Mouse (Mus musculus): ENCODE results near the gene Pwwp2b. TPM values are rescaled to one million over a fixed set of nuclear protein-coding genes. Genes with fewer than 3 reads are reported as not detected.

The Pwwp2b gene
- total RNA-seq, 2 experiments from 2014 or later: 14.1 to 15.1 TPM

DNA sequence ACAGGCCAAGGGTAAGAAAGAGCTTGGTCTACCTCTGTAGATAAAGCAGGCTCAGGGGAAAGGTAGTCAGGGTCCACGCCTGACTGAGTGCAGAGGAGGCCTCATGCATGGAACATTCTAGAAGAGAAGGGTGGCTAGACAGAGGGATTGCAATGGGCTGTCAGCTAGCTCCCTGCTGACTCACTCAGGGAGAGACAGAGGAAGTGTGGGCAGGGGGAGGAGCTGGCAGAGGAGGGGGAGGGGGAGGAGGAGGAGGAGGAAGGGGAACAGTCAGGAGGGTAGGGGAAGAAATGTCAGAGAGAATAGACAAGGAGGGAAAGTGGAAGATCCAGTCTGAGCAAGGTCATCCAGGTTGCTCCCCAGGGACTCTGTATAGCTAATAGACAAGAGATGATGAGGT, 47.4 kb downstream of the Pwwp2b start:
- no peak for DNase-seq (ENCODE audit: low spot score in 2 of 2)

DNA sequence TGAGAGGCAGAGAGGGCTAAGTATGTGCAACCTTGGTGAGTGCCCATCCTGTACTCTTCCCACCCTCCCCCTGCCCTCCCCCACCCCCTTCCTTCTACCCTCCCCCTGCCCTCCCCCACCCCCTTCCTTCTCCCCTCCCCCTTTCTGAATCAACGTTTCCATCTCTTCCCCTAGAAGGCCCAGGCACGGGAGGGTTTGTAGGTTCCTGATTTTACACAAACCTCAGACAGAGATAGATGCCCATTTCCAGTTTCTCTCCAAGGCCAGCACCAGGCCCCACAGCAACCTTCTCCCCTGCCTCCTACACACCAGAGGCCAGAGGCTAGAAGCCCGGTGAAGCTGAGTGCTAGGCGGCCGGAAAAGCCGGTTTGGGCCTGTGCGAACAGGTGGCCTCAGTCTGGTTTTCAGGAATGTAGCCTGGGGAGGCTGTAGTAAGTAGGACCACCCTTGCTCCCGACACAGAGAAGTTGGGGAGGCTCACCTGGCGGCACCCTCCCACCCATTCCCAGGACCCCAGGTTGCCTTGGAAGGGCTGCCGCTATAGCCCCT, 48.3 kb downstream of the Pwwp2b start:
- no peak for DNase-seq (ENCODE audit: low spot score in 2 of 2)

DNA sequence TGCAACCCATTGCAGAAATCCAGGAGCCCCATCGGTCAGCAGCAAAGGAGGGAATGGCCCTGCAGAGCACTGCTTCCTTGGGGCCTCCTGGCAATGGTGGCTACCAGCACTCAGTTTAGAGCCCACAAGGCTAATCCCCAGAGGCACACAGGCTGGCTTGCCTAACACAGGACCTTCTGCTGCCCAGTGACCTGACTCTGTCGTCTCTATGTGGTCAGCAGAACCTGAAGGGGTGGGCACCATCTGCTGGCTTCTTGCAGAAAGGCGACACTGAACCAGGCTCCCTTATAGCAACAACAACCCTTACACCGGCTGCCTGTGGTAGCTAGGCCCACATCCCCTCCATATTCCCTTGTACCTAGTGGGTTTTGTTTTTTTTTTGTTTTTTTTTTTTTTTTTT, 50.2 kb downstream of the Pwwp2b start:
- no peak for DNase-seq (ENCODE audit: low spot score in 2 of 2)

DNA sequence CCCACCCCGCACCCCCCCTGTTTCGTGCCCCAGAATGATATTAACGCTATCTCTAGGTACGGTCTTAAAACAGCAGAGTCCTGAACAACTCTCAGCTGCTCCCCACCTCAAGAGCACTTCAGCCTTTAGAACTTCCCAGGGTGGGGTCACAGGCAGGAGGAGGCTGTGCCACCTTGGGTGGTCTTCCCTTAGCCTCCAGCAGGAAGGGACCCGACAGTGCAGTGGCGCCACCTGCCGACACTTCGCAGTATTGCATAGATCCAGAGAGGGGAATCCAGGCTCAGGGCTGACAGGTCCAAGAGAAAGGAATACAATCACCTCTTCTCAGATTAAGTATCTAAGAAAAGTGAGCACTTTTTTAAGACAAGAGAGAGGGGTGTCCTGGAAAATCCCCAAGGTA, 51.1 kb downstream of the Pwwp2b start:
- peak; percentile 82 to 94 for DNase-seq (ENCODE audit: low spot score in 2 of 2)

DNA sequence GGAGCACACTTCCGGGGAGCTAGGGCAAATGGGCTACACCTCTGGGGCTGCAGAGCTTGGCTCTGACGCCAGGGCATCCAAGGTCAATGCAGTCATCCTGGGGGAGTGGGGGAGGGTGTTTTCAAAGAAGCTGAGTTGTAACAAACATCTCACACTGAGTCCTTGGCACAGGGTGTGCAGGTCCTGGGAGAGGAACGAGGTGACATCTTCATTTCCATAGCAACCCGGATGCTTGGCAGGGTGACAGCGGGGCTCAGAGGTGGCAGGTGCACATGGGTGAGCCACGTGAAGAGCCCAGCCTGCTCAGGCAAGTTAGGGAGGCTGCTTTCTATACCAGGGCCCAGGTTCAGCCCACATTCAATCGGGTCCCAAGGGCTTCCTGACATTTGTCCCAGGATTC, 52.1 kb downstream of the Pwwp2b start:
- no peak for DNase-seq (ENCODE audit: low spot score in 2 of 2)

DNA sequence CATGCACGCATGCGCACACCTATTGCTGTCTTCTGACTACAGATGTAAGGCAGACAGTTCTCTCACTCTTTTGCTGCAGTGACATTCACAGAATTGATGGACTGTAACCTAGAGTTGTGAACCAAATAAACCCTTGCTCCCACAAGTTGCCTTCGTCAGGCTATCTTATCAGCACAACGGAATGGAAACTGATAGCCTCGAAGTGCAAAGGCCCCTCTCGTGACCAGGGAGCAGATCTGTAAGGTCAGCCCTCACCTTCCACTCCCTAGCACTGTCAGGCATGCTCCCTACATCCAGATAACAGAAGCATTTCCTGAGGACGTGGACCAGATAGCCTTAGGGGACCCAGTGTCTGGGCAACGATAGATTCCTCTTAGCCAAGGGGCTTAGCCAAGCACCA, 53.2 kb downstream of the Pwwp2b start:
- DNase-seq (ENCODE audit: low spot score in 2 of 2): no peak

DNA sequence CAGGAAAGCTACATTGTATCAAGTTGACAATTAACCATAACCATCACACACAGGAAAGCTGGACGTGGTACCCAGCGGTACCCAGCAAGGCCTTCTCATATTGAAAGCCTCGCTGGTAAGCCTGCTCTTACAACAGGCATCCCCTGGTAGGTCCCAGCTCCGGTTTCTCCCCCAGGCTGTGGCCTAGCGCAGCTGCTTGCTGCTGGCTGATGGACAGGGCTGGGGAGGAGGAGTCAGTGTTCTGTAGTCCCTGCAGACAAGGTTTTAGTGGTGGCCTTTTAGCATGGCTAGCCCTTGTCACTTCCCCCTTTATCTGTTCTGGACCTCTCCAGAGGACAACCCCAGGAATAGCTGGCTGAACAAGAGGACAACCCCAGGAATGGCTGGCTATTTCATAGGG, 54.0 kb downstream of the Pwwp2b start:
- DNase-seq (ENCODE audit: low spot score in 2 of 2): no peak

DNA sequence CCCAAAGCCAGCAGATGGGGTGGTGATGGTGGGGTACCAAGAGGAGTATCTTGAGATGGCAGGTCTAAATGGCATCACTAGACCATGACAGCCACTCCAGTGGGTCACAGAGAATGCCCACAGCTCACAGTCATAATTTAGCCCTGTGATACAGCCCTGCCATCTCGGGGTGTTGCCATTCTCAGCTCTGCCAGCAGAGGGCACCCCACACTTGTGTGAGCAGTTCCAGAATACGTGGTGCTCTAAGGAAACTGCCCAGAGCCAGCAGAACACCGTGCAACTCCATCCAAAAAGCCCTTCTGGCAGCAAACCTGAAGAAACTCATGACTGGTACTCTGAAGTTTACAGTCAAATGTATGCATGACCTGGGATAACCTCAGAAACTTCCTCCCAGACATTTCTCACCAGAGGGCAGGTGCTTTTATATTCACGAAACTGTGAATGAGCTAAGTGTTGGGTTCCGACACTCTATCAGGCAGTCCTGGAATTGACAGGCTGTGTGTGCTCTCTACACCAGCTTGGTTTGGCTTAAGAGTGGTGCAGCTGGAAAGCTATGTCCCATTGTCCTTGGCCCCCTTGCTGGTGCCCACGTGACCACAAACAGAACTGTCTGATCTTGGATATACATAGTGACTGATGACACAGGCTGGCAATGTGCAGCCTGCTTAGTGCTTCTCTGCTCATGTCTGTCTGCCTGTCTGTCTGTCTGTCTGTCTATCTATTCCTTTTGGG, 55.2 kb downstream of the Pwwp2b start:
- peak; percentile 88 to 95 for DNase-seq (ENCODE audit: low spot score in 2 of 2)

DNA sequence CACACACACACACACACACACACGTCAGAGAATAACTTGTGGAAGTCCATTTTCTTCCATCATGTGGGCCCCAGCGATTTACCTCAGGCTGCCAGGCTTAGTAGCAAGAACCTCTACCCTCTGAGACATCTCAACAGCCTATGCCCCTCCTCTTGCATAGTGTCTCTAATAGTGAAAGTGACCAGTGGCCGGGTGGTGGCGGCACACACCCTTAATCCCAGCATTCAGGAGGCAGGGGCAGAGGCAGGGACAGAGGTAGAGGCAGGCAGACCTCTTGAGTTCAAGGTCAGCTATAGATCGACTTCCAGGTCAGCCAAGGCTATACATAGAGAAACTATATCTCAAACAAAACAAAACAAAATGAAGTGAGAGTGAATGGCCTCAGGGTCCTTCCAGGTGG, 56.0 kb downstream of the Pwwp2b start:
- DNase-seq (ENCODE audit: low spot score in 2 of 2): no peak

DNA sequence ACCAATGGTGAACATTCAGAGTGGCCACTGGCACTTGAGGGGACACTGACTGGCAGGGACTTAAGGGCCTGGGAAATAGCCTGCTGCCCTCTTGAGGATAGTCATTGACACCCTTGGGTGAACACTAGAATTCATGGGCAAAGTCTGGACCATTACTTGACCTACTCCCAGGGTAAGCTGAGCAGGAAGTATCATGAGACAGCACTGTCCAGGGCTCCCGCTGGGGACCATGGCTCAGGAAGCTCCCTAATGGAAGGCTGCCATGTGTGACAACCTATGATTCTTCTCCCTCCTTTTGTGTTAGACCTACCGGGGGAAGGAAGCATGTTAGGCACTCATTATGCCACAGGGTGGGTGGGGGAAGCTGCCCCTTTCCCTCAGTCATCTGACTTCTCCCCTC, 58.8 kb downstream of the Pwwp2b start:
- no peak for DNase-seq (ENCODE audit: low spot score in 2 of 2)

DNA sequence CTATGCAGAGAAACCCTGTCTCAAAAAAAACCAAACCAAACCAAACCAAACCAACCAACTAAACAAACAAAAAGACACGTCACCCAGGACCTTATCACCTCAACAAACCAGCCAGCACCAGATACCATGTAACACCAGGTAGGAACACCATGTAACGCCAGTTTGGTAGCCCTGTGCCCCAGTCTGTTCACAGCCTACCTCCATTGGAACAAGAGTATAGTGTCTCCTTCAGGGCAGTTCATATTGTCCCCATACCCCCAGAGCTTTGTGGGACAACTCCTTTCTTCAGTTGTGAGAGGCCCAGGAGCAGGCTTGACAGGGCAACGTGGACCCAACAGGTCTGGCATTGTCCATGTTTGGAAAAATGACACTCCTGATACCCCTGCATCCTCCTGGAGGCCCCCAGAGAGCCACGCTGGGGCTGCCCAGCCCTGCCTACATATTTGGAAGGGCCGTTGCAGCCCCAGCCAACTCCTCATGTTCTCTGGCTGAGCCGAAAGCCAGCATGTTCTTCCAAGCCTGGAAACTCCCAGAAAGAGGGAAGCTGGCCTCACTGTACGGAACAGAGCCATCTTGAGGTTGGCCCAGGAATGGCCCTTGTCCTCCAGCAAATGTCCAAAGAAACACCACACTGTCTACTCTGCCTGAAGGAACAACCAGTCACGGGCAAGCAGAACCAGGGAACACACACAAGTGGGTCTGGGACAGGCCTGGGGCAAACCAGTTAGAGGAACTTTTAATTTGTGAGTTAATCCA, 60.0 kb downstream of the Pwwp2b start:
- DNase-seq (ENCODE audit: low spot score in 2 of 2): peak in 1 of 2 experiments; percentile 30

DNA sequence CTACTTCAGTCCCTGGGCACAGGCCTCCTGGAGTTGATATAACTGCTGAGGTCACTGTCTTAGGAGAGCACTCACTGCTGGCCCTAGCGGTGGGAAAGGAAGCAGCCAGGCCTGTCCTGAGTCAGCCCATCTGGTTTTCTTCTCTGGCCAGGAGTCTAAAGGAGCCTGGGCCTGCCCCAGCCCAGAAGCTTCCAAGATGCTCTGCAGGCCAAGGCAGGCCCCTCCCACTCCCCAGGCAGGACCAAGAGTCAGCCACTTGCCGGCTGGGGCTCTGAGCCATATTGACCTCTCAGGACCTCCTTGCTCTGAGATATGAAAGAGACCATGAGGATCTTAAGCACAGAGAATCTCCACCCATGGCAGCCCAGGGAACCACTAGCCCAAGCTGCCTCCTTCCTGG, 60.8 kb downstream of the Pwwp2b start:
- DNase-seq (ENCODE audit: low spot score in 2 of 2): no peak

DNA sequence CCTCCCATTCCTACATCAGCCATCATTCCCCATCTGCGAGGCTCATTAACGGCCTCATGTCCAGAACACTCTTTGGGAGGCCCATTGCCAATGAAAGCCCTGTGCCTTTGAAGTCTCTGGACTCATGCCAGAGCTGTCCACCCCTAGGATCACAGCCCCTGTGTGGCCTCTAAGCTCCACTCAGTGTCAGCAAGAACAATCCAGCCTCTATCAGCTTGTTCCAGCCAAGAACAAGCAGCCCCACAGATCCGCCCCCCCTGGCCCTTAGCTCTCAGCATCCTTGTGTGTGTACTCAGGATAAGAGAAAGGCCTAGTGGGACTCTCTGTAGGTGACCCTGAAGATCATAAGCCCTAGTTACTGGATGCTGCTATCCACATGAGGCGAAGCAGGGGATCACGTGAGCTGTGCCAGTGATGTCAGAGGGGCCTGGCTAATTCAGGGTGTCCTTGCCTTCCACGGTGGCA, 62.2 kb downstream of the Pwwp2b start:
- DNase-seq (ENCODE audit: low spot score in 2 of 2): no peak

DNA sequence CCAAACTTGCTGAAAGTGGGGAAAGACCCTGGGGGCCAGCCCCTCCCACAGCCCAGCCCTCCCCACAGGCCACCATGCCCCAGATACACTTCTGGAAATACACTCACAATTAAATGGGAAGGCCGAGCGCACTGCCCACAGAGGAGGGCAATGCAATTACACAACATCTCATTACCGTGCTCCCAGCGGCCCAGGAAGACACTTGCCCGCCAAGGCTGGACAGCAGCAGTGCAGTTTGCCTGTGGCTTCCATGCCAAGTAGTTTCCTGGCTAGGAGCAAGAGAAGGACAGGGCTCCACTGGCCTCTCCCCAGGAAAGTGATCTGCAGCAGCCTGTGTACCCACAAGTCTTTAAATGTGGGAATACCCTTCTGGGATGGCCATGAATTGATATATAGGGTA, 64.4 kb downstream of the Pwwp2b start:
- DNase-seq (ENCODE audit: low spot score in 2 of 2): peak in 1 of 2 experiments; percentile 21

DNA sequence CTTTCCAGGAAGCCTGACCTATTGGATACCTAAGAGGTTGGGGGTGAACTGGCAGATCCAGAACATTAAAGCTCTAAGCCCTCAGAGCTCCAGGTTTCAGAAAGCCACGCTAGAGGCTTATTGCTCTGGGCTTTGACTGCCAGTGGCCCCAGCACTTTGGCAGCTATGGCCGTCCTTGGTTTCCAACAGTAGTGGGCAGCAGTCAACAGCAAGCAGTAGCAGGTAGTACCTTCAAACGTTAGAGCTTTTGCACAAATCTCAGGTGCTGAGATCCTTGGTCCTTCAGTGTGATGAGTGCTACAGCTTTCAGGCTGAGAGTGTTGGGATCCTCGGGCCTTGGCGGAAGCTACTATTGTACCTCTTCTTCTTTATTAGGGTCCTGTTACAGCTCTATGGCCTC, 65.1 kb downstream of the Pwwp2b start:
- DNase-seq (ENCODE audit: low spot score in 2 of 2): no peak

DNA sequence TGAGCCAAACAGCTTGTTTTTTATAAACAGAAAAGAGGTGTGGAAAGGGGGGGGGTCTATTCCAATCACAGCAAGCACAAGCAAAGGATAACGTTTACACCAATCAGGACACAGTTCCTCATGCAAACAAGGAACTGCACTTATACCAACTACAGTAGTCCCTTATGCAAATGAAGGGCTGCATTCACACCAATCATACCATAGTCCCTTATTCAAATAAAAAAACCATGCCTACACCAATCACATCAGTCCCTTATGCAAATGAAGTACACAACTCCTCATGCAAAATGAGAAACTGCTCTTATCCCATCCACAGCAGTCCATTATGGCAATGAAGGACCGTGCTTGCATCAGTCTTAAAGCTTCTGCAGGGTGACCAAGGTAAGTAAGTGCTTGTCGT, 66.4 kb downstream of the Pwwp2b start:
- DNase-seq (ENCODE audit: low spot score in 2 of 2): no peak

DNA sequence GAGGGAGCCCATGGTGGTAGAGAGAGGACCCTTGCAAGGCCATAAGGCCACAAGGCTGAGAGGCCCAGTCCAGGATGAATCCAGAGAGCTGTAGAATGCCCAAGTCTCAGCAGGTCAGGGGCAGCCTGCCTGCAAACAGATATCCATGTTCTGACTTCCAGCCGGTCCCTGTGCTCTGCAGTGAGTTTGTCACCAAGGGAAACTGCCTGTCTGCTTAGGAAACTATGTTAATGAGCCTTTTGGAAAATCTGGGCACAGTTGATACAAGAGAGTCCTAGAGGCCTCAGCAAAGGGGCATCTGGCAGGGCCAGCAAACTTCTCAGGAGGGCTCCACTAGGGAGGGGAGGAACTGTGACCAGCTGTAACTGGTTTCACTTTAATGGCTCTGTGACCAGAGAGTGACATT, 70.7 kb downstream of the Pwwp2b start:
- no peak for DNase-seq (ENCODE audit: low spot score in 2 of 2)

Other genes with a start within 250 kb of the Pwwp2b start
- gene Dpysl4, start 162.5 kb upstream of the Pwwp2b start, total RNA-seq (2021): 10 to 100 TPM; 41.8 to 46.8 TPM
- 10 to 100 TPM in 1 of 2 experiments, 1 to 10 TPM in 1; 6.6 to 10.6 TPM for gene Lrrc27, start 35.5 kb upstream of the Pwwp2b start, total RNA-seq (2021)
- 100 to 1,000 TPM; 179 to 185 TPM for gene Stk32c, start 35.2 kb upstream of the Pwwp2b start, total RNA-seq (2021)
- gene Inpp5a, start 140.6 kb downstream of the Pwwp2b start, total RNA-seq (2021): 10 to 100 TPM; 60.0 to 61.8 TPM